Mouse (Mus musculus): ENCODE measurements around the gene Gpr162.

GRCm38 (mm10) chr6:124813496-124813895 lies 50.3 kb downstream of the Gpr162 start:
- TF ChIP-seq POLR2A (IDR thresholded peaks at IDR 0.05; ENCODE audit: borderline replicate concordance, low read depth, low read length) (no peak), CTCF (IDR thresholded peaks at IDR 0.05; ENCODE audit: low read depth, low read length) (no peak)
